Mouse (Mus musculus): ENCODE measurements at regions not wholly inside any gene's neighbourhood (a gene's known extent, or its start where the extent isn't known, plus 50 kb on each side); places are given as distances from the start of the nearest gene placed in this dataset.

GRCm38 (mm10) chr16:29822110-29822509 lies 242.1 kb upstream of the Hes1 start:
- intact Hi-C loops (cut with DNase I): no loop called here
- DNase-seq (ENCODE audit: low spot score in 2 of 2): no peak

- DNase-seq (ENCODE audit: low spot score in 2 of 2): no peak
- intact Hi-C loops (cut with DNase I): no loop called here
These were observed 241.3 kb upstream of the Hes1 start for GRCm38 (mm10) chr16:29822843-29823401.

GRCm38 (mm10) chr16:29826927-29827326 lies 237.3 kb upstream of the Hes1 start:
- intact Hi-C loops (cut with DNase I): no loop called here
- no peak for DNase-seq (ENCODE audit: low spot score in 2 of 2)

GRCm38 (mm10) chr16:29827776-29828175 lies 236.4 kb upstream of the Hes1 start:
- DNase-seq (ENCODE audit: low spot score in 2 of 2): no peak
- intact Hi-C loops (cut with DNase I): no loop called here

- no peak for DNase-seq (ENCODE audit: low spot score in 2 of 2)
- intact Hi-C loops (cut with DNase I): no loop called here
These were observed 234.7 kb upstream of the Hes1 start for GRCm38 (mm10) chr16:29829457-29829856.

- no peak for DNase-seq (ENCODE audit: low spot score in 2 of 2)
These were observed 234.1 kb upstream of the Hes1 start for GRCm38 (mm10) chr16:29830101-29830500.

GRCm38 (mm10) chr16:29833298-29833697 lies 230.9 kb upstream of the Hes1 start:
- intact Hi-C loops (cut with DNase I): no loop called here
- DNase-seq (ENCODE audit: low spot score in 2 of 2): no peak

More at GRCm38 (mm10) chr16:29830101-29830500, 234.1 kb upstream of the Hes1 start:
- intact Hi-C loops (cut with DNase I): no loop called here

- DNase-seq (ENCODE audit: low spot score in 2 of 2): no peak
- intact Hi-C loops (cut with DNase I): no loop called here
These were observed 230.3 kb upstream of the Hes1 start for GRCm38 (mm10) chr16:29833875-29834274.

- no peak for DNase-seq (ENCODE audit: low spot score in 2 of 2)
- intact Hi-C loops (cut with DNase I): loop anchor here (5.0 kb wide), 1 partner anchor 173 kb away; no protein-coding TSS in a partner anchor
These were observed 229.5 kb upstream of the Hes1 start for GRCm38 (mm10) chr16:29834669-29835068.

- DNase-seq (ENCODE audit: low spot score in 2 of 2): peak in 1 of 2 experiments; percentile 43
- intact Hi-C loops (cut with DNase I): loop anchor here (5.0 kb wide), 1 partner anchor 170 kb away; no protein-coding TSS in a partner anchor
These were observed 227.1 kb upstream of the Hes1 start for GRCm38 (mm10) chr16:29837025-29837629.

GRCm38 (mm10) chr16:29837874-29838273 lies 226.3 kb upstream of the Hes1 start:
- intact Hi-C loops (cut with DNase I): loop anchor here (2.0 to 5.0 kb wide), 2 partner anchors 169 to 229 kb away; no protein-coding TSS in a partner anchor
- DNase-seq (ENCODE audit: low spot score in 2 of 2): no peak

GRCm38 (mm10) chr16:29838981-29839661 lies 225.1 kb upstream of the Hes1 start:
- intact Hi-C loops (cut with DNase I): loop anchor here (2.0 to 5.0 kb wide), 2 partner anchors 168 to 228 kb away; no protein-coding TSS in a partner anchor
- peak; percentile 78 to 94 for DNase-seq (ENCODE audit: low spot score in 2 of 2)

GRCm38 (mm10) chr16:29839662-29840001 lies 224.6 kb upstream of the Hes1 start:
- no peak for DNase-seq (ENCODE audit: low spot score in 2 of 2)
- intact Hi-C loops (cut with DNase I): loop anchor here (2.0 to 10.0 kb wide), 3 partner anchors 105 to 227 kb away; no protein-coding TSS in a partner anchor

GRCm38 (mm10) chr16:29840412-29840811 lies 223.8 kb upstream of the Hes1 start:
- intact Hi-C loops (cut with DNase I): loop anchor here (10.0 kb wide), 1 partner anchor 104 kb away; no protein-coding TSS in a partner anchor
- DNase-seq (ENCODE audit: low spot score in 2 of 2): no peak

- intact Hi-C loops (cut with DNase I): loop anchor here (10.0 kb wide), 1 partner anchor 104 kb away; no protein-coding TSS in a partner anchor
- DNase-seq (ENCODE audit: low spot score in 2 of 2): no peak
These were observed 223.1 kb upstream of the Hes1 start for GRCm38 (mm10) chr16:29841132-29841531.

- intact Hi-C loops (cut with DNase I): loop anchor here (10.0 kb wide), 1 partner anchor 103 kb away; no protein-coding TSS in a partner anchor
- no peak for DNase-seq (ENCODE audit: low spot score in 2 of 2)
These were observed 222.1 kb upstream of the Hes1 start for GRCm38 (mm10) chr16:29842071-29842470.

- no peak for DNase-seq (ENCODE audit: low spot score in 2 of 2)
- intact Hi-C loops (cut with DNase I): loop anchor here (10.0 kb wide), 1 partner anchor 101 kb away; no protein-coding TSS in a partner anchor
These were observed 220.7 kb upstream of the Hes1 start for GRCm38 (mm10) chr16:29843490-29843889.

- intact Hi-C loops (cut with DNase I): loop anchor here (10.0 kb wide), 1 partner anchor 100 kb away; no protein-coding TSS in a partner anchor
- no peak for DNase-seq (ENCODE audit: low spot score in 2 of 2)
These were observed 219.2 kb upstream of the Hes1 start for GRCm38 (mm10) chr16:29844706-29845596.

GRCm38 (mm10) chr16:29845597-29845986 lies 218.6 kb upstream of the Hes1 start:
- DNase-seq (ENCODE audit: low spot score in 2 of 2): no peak

More at GRCm38 (mm10) chr16:29845597-29845986, 218.6 kb upstream of the Hes1 start:
- intact Hi-C loops (cut with DNase I): loop anchor here (10.0 kb wide), 1 partner anchor 99 kb away; no protein-coding TSS in a partner anchor

Measured in left cerebral cortex, postnatal 14 days (tissue).